Mouse (Mus musculus): ENCODE measurements at regions not wholly inside any gene's neighbourhood (a gene's known extent, or its start where the extent isn't known, plus 50 kb on each side); places are given as distances from the start of the nearest gene placed in this dataset.

- TF ChIP-seq CTCF (IDR thresholded peaks at IDR 0.05; ENCODE audit: low read depth, low read length) (no peak), POLR2A (IDR thresholded peaks at IDR 0.05; ENCODE audit: borderline replicate concordance, low read depth, low read length) (no peak)
These were observed 560.0 kb downstream of the Dcdc2c start for GRCm38 (mm10) chr12:27992152-27992551.

Data from bone marrow macrophage, adult 2 months (primary cell).